Mouse (Mus musculus) heart, embryonic 13.5 days (tissue): ENCODE results near the gene Spcs2. TPM values are rescaled to one million over a fixed set of nuclear protein-coding genes. Genes with fewer than 3 reads are reported as not detected.

Source experiments
- ATAC-seq: fragments of 200-750 bp; cut with Nextera tagmentation; 2 replicates; pipeline ENCODE4 v1.8.0; 2017; ENCODE audit warnings: moderate TSS enrichment; ENCODE audit not compliant: insufficient number of reproducible peaks, low FRiP score, low TSS enrichment; ENCODE audit errors: extremely low read depth
- H3K27ac ChIP-seq: fragments of 300-500 bp; sonication (generic); replicated peaks from 2 replicates; pipeline ENCODE4 v1.5.1; 2015; ENCODE audit warnings: moderate library complexity, mild to moderate bottlenecking, inconsistent platforms
- H3K27me3 ChIP-seq: fragments of 300-500 bp; sonication (generic); replicated peaks from 2 replicates; pipeline ENCODE4 v1.6.1; 2015; ENCODE audit warnings: mild to moderate bottlenecking, inconsistent platforms
- H3K36me3 ChIP-seq: fragments of 300-500 bp; sonication (generic); 2 replicates; pipeline ENCODE4 v1.6.1; 2015; ENCODE audit warnings: mild to moderate bottlenecking, inconsistent platforms
- H3K4me1 ChIP-seq: fragments of 300-500 bp; sonication (generic); 2 replicates; pipeline ENCODE4 v1.6.1; 2015; ENCODE audit warnings: inconsistent platforms
- H3K4me2 ChIP-seq: fragments of 300-500 bp; sonication (generic); 2 replicates; pipeline ENCODE4 v1.6.1; 2015; ENCODE audit warnings: inconsistent platforms, mild to moderate bottlenecking, moderate library complexity
- H3K4me3 ChIP-seq: fragments of 300-500 bp; sonication (generic); 2 replicates; pipeline ENCODE4 v1.5.1; 2015; ENCODE audit warnings: moderate library complexity, mild to moderate bottlenecking, inconsistent platforms
- H3K9ac ChIP-seq: fragments of 300-500 bp; sonication (generic); 2 replicates; pipeline ENCODE4 v1.6.1; 2015; ENCODE audit warnings: inconsistent platforms, mild to moderate bottlenecking, moderate library complexity
- H3K9me3 ChIP-seq: fragments of 300-500 bp; sonication (generic); 2 replicates; pipeline ENCODE4 v1.6.1; 2016; ENCODE audit warnings: inconsistent platforms
- WGBS: fragments of 180-500 bp; shearing (Covaris S2); methylation state at CpG from one replicate; pipeline ENCODE4 v1.1.7; 2015; ENCODE audit warnings: mixed read lengths; 5-methylcytosine and 5-hydroxymethylcytosine counted together
- polyA plus RNA-seq: library from polyadenylated mRNA; unstranded; fragments of >200 nt; fragmentation: Nextera tagmentation; extraction: Ambion mirVana; gene quantifications from 2 replicates; pipeline ENCODE4 v1.2.1, GENCODE M21; 2015

Spcs2 gene
- polyA plus RNA-seq, 1 experiment from 2014 or later = 187 TPM

DNA sequence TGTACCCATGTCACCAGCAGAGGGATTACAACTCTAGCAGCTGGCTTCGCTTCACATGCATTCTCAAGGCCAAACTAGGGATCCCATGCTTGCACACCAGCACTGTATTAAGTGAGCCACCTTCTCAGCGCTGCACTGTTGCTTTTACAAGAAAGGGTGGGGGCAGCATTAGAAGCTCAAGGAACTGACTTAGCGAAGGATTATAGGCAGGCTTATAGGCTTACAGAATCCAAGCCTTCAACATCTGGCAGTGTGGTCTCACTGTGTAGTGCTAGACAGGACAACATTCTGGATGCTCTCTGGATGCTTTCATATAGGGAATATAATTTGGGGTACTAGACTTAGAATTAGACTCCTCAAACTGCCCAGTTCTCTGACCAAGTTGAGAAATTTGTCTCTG, 25.0 kb downstream of the Spcs2 start:
- no peak overlapping the region for H3K4me3 ChIP-seq
- H3K4me1 ChIP-seq = peaks cover 40% of the 10 kb centered on the region
- no peak overlapping the region for H3K4me2 ChIP-seq
- 88% methylated on average over 3 of the region's 3 CpGs for WGBS
- H3K9ac ChIP-seq = 0 out of 2 replicates have a peak overlapping the region, but pooled peaks have one; percentile 8
- H3K27ac ChIP-seq = peak overlapping the region; percentile 62
- no peaks in the 10 kb centered on the region for H3K27me3 ChIP-seq
- peaks cover 67% of the 10 kb centered on the region for H3K36me3 ChIP-seq
- no peaks in the 10 kb centered on the region for H3K9me3 ChIP-seq
- no peak for ATAC-seq

DNA sequence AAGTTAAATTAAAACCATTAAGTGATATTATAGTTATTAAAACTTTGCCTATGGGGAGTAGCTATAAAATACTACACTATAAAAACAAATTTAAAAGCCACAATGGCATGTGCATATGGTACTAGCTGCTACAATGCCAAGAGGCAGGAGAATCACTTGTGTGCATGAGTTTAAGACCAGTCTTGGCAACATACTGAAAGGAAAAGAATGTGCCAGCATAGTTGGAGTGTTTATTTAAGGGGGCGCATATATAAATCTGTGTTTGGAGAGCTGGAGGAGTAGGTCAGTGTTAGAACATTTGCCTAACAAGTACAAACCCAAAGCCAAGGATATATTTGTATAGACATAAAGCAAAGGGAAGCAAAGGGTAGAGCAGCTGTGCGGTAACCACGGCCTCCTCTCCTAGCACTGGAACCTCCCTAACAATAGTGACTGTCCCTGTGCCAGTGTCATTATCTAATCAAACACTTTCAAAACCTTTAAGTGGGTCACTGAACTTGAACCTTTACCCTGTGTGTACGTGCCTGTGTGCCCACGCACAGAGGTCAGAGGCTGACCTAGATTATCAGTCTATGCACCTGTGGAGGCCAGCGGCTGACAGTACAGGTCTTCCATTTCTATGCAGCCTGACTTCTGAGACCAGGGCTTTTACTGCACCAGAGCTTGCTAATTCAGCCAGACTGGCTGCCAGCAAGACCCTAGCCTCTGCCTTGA, 25.7 kb downstream of the Spcs2 start:
- H3K9ac ChIP-seq = no peak overlapping the region
- no peak for ATAC-seq

DNA sequence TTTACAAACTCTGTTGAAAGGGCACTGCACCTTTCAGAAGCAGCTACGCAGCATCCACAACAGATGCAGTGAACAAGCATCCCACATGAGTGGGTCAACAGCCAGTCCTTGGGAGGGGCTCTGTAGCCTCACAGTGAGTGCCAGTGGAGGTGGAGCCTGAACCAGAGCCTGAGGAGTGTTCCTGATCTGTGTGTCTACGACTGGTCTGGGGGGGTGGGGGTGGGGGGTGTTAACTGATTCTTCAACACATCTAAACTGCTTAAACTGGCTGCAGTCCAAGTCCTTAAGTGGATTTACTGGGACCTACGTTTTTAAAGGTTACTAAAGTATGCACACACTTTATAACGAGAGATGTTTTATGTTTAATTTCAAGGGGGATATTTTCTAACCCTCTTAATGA, 26.5 kb downstream of the Spcs2 start:
- no peak for ATAC-seq
- H3K4me2 ChIP-seq = no peak overlapping the region
- peak overlapping the region; percentile 41 for H3K27ac ChIP-seq

More for the DNA sequence above, 25.7 kb downstream of the Spcs2 start:
- peaks cover 60% of the 10 kb centered on the region for H3K36me3 ChIP-seq
- peaks cover 40% of the 10 kb centered on the region for H3K4me1 ChIP-seq
- peak overlapping the region; percentile 62 for H3K27ac ChIP-seq
- no peaks in the 10 kb centered on the region for H3K9me3 ChIP-seq
- H3K4me3 ChIP-seq = no peak overlapping the region
- no peaks in the 10 kb centered on the region for H3K27me3 ChIP-seq
- H3K4me2 ChIP-seq = no peak overlapping the region
- WGBS = 44% methylated on average over 6 of the region's 6 CpGs

GRCm38 (mm10) chr7:99834314-99834853, 28.9 kb downstream of the Spcs2 start:
- Histone ChIP-seq H3K4me1 (peaks cover 24% of the 10 kb centered on the region), H3K9me3 (no peaks in the 10 kb centered on the region), H3K27me3 (no peaks in the 10 kb centered on the region), H3K4me3 (no peak overlapping the region), H3K4me2 (no peak overlapping the region), H3K27ac (no peak overlapping the region), H3K36me3 (peaks cover 28% of the 10 kb centered on the region), H3K9ac (no peak overlapping the region)
- 86% methylated on average over 5 of the region's 5 CpGs for WGBS
- ATAC-seq = no peak

More for the DNA sequence above, 26.5 kb downstream of the Spcs2 start:
- no peaks in the 10 kb centered on the region for H3K9me3 ChIP-seq
- WGBS = 29% methylated on average over 4 of the region's 4 CpGs
- H3K4me3 ChIP-seq = no peak overlapping the region
- peaks cover 40% of the 10 kb centered on the region for H3K4me1 ChIP-seq
- H3K36me3 ChIP-seq = peaks cover 52% of the 10 kb centered on the region
- H3K9ac ChIP-seq = no peak overlapping the region
- no peaks in the 10 kb centered on the region for H3K27me3 ChIP-seq

DNA sequence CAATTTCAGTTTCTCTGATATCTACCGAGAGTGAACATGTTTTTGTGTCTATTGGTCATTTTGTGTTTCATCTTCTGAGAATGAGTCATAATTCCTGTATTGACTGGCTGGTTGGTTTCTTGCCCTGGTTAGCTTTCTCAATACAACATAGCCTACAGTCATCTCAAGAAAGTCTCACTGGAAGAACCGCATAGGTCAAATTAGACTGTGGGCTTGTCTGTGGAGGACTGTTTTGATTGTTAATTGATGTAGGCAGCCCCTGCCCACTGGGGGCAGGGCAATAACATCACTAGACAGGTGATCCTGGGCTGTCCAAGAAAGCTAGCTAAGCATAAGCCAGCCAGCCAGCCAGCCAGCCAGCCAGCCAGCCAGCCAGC, 29.4 kb downstream of the Spcs2 start:
- H3K36me3 ChIP-seq = peaks cover 23% of the 10 kb centered on the region
- no peak overlapping the region for H3K27ac ChIP-seq
- no peak for ATAC-seq
- no peaks in the 10 kb centered on the region for H3K9me3 ChIP-seq
- H3K9ac ChIP-seq = no peak overlapping the region
- 83% methylated on average over 2 of the region's 2 CpGs for WGBS
- H3K27me3 ChIP-seq = no peaks in the 10 kb centered on the region
- no peak overlapping the region for H3K4me3 ChIP-seq
- H3K4me2 ChIP-seq = no peak overlapping the region
- peaks cover 24% of the 10 kb centered on the region for H3K4me1 ChIP-seq

DNA sequence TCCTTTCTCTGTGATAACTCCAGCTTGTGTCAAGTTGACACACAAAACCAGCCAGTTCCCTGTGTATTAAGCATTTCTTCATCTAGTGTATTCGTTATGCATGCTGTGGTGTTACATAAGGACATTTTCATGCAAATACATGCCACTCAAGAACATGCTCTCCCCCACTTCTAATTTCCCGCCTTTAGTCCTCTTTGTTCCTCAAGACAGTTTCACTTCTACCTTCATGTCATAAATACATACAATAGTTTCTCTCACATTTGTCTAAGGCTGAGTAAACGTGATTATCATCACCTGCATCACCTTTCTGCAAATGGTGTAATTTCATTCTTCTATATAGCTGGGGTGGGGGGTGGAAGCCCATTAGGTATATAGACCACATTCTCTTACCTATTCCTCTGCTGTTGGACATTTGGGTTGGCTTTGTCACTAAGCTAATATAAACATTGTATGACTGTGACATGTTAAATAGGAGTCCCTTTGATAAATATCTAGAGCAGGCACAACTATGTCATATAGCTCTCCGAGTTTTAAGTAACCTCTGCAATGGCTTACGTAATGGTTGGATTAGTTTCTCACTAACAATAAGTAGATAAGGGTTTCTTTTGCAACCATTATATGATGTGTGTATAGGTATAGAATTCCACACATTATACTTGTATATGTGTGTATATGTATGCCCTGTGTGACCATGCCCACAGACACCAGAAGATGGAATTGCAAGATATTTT, 30.0 kb downstream of the Spcs2 start:
- 79% methylated on average over 5 of the region's 5 CpGs for WGBS

GRCm38 (mm10) chr7:99828083-99828570, 35.1 kb downstream of the Spcs2 start, which contains the start of gene Neu3:
Neu3 (minus strand) TSS chr7:99828417.
- H3K4me3 ChIP-seq = peak within 1 kb of the TSS; percentile 68
- H3K9ac ChIP-seq = peak within 1 kb of the TSS; percentile 87
- H3K4me1 ChIP-seq = peaks cover 46% of the 10 kb centered on the region
- peak within 1 kb of the TSS; percentile 94 for H3K27ac ChIP-seq
- H3K4me2 ChIP-seq = peak within 1 kb of the TSS; percentile 77
- under 1% methylated on average over 26 of the region's 26 CpGs for WGBS
- no peaks in the 10 kb centered on the region for H3K27me3 ChIP-seq
- H3K36me3 ChIP-seq = 0 out of 2 replicates have a peak, but pooled peaks cover 2% of the 10 kb centered on the region
- H3K9me3 ChIP-seq = no peaks in the 10 kb centered on the region
- peak; percentile 90 for ATAC-seq

More for the DNA sequence above, 30.0 kb downstream of the Spcs2 start:
- H3K9ac ChIP-seq = no peak overlapping the region
- H3K4me3 ChIP-seq = no peak overlapping the region
- H3K27ac ChIP-seq = no peak overlapping the region
- no peaks in the 10 kb centered on the region for H3K9me3 ChIP-seq
- H3K4me2 ChIP-seq = no peak overlapping the region
- peaks cover 25% of the 10 kb centered on the region for H3K4me1 ChIP-seq
- no peaks in the 10 kb centered on the region for H3K27me3 ChIP-seq
- H3K36me3 ChIP-seq = peaks cover 18% of the 10 kb centered on the region
- ATAC-seq = no peak

GRCm38 (mm10) chr7:99826096-99826495, 37.2 kb downstream of the Spcs2 start:
- 51% methylated on average over 6 of the region's 6 CpGs for WGBS
- no peak for ATAC-seq
- H3K9me3 ChIP-seq = no peaks in the 10 kb centered on the region
- peak overlapping the region; percentile 43 for H3K4me2 ChIP-seq
- no peak overlapping the region for H3K27ac ChIP-seq
- H3K36me3 ChIP-seq = 0 out of 2 replicates have a peak, but pooled peaks cover 9% of the 10 kb centered on the region
- H3K27me3 ChIP-seq = no peaks in the 10 kb centered on the region
- H3K4me3 ChIP-seq = 0 out of 2 replicates have a peak overlapping the region, but pooled peaks have one; percentile 12
- no peak overlapping the region for H3K9ac ChIP-seq
- peaks cover 60% of the 10 kb centered on the region for H3K4me1 ChIP-seq

DNA sequence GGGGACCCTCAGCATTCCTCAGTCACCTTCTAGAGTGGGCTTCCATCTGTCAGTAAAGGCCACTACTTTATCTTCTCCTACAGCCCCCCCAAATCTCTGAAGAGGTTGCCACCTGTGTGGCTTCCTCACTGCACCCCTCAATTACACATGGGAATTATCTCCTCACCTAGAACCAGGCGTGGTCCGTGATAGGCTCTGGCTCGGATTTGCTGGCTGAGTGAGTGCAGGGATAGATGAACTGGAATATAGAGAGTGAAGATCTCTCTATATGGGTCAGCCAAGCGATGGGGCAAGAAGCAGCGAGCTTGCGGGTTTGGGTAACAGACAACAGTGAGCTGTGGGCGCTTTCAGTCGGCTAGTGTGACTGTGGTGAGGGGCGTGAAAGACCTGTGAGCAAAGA, 37.8 kb downstream of the Spcs2 start:
- ATAC-seq = no peak
- H3K4me3 ChIP-seq = 0 out of 2 replicates have a peak overlapping the region, but pooled peaks have one; percentile 12
- peak overlapping the region; percentile 43 for H3K4me2 ChIP-seq
- 0 out of 2 replicates have a peak overlapping the region, but pooled peaks have one; percentile 0 for H3K9ac ChIP-seq
- H3K4me1 ChIP-seq = peaks cover 60% of the 10 kb centered on the region
- WGBS = 55% methylated on average over 9 of the region's 9 CpGs
- H3K36me3 ChIP-seq = 0 out of 2 replicates have a peak, but pooled peaks cover 9% of the 10 kb centered on the region
- no peaks in the 10 kb centered on the region for H3K27me3 ChIP-seq
- no peak overlapping the region for H3K27ac ChIP-seq
- H3K9me3 ChIP-seq = no peaks in the 10 kb centered on the region

DNA sequence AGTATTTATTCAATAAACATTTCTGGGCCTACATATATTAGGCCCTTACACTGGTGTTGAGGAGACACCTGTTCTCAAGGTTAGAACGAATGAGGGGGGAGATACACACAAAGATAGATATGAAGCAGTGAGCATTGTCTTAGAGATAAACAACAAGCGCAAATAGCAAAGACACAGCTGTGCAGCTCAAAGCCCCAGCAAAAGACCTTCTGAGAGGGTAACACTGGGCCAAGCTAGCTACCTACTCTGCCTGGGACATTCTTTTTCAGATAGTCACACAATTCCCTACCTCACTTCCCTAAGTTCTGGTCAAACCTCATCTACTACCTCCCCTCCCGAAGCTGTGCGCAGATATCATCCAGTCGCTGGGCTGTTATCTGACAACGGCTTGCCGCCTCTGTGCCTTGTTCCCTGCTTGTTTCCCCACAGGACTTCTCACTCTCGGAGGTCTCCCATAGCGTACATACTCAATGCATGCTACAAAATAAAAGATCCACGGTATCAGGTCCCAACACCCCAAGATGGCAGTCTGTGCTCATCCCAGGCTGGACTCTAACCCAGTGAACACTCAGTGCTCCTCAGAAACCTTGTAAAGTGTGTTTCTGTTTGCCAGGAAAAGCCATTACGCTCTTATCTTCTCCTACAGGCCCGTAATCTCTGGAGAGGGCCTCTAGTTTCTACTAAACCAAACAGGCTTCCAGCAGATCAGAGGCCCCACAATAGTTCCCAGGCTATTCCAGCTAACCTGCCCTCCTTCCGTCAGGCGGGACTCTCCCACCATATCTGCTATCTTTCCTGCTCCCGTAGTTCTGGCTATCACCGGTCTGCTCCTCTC, 38.4 kb downstream of the Spcs2 start:
- Histone ChIP-seq H3K9ac (0 out of 2 replicates have a peak overlapping the region, but pooled peaks have one; percentile 0), H3K27ac (no peak overlapping the region; the same call in 1 of the 2 replicates)
- 20% methylated on average over 16 of the region's 16 CpGs for WGBS

More for the DNA sequence above, 38.4 kb downstream of the Spcs2 start:
- Histone ChIP-seq H3K4me1 (peaks cover 60% of the 10 kb centered on the region), H3K4me2 (peak overlapping the region; percentile 43), H3K36me3 (0 out of 2 replicates have a peak, but pooled peaks cover 9% of the 10 kb centered on the region), H3K9me3 (no peaks in the 10 kb centered on the region), H3K27me3 (no peaks in the 10 kb centered on the region), H3K4me3 (no peak overlapping the region)
- ATAC-seq = no peak
